Mouse (Mus musculus): ENCODE measurements around the gene Crls1.

The Crls1 gene

DNA sequence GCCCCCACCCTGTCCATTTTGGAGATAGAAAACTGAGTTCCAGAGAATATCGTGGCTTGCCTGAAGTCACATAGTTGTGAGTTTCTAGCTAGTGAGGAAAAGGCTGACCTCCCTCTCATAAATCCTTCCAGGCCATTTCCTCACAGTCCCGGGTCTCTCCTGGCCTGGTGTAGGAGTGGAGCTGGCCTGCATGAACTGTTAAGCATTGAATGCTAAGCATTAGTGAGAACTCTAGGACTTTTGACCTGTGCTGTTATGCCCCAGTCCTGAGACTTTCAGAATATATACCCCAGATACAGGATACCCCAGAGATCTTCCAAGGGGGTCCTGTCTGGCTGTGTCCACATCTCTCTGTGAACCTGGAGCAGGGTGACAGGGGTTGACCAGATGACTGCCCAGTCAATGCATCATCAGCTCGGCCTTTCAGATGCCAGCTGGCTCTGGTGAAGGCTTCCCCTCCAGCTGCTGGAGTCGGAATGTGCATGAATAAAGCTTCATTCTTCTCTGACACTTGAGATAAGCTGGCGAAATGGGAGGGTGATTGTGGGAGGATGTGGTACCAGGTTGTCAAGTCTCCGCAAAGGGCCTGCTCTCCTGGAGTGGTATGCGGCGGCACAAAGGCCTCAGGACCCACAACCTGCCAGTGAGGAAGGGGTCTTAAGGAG lies 38.0 kb downstream of the Crls1 start:
- DNase-seq (ENCODE audit: low spot score in 2 of 2): no peak

DNA sequence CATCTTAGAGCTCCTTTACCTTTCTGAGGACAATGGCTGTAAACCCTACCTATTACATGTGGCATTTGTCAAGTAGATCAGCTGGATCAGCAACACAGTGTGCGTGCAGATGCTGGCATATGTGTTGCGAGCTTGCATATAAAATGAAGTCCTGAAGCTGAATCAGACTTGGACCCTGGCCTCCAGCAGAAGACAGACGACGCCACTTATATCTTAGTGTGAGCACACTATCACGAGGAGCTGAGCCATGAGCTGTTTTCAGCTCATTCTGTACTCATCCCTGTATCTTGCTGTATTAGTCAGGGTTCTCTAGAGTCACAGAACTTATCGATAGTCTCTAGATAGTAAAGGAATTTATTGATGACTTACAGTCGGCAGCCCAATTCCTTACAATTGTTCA lies 38.8 kb downstream of the Crls1 start:
- DNase-seq (ENCODE audit: low spot score in 2 of 2): no peak

GRCm38 (mm10) chr2:132893826-132894225 lies 47.4 kb downstream of the Crls1 start:
- DNase-seq (ENCODE audit: low spot score in 2 of 2): no peak

GRCm38 (mm10) chr2:132898211-132898610 lies 51.7 kb downstream of the Crls1 start:
- DNase-seq (ENCODE audit: low spot score in 2 of 2): no peak

GRCm38 (mm10) chr2:132900596-132900995 lies 54.1 kb downstream of the Crls1 start:
- no peak for DNase-seq (ENCODE audit: low spot score in 2 of 2)

DNA sequence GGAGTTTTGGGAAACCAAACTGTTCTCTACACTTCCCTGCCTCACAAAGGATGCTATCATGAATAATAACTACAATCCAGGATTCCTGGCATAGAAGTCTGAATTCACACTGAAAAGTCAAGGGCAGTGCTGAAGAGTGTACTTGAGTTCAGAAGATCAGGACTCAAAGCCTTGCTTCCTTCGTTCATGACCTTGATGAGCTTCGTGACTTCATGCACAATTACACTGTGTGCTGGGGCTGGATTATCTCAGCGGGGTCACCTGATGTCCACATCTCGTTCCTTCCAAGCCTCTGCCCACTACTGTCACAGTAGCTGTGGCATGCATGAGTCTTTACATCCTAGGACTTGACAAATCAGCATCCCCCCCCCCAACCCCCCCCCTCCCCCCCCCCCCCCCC lies 55.2 kb downstream of the Crls1 start:
- no peak for DNase-seq (ENCODE audit: low spot score in 2 of 2)

- no peak for DNase-seq (ENCODE audit: low spot score in 2 of 2)
Measured at GRCm38 (mm10) chr2:132902056-132902455, 55.6 kb downstream of the Crls1 start.

- DNase-seq (ENCODE audit: low spot score in 2 of 2): peak in 1 of 2 experiments; percentile 23
Measured at GRCm38 (mm10) chr2:132903498-132903897, 57.0 kb downstream of the Crls1 start.

DNA sequence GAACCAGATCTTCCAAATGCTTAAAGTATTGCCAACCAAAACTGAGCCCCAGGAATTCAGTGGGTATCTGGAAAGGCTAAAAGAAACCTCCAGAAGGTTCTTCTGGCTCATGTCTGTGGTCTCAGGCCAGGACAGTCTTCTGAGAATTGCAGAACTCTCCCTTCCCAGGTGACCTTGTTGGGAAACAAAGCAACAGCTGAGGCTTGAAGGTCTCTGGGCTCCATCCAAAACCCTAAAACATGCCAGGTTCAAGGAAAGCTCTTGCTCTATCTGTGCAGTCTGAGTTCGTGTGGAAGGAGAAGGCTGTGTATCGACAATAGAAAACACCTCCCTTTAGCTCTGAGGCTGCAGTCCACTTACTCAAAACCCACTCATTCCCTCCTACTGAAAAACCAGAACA lies 58.5 kb downstream of the Crls1 start:
- no peak for DNase-seq (ENCODE audit: low spot score in 2 of 2)

DNA sequence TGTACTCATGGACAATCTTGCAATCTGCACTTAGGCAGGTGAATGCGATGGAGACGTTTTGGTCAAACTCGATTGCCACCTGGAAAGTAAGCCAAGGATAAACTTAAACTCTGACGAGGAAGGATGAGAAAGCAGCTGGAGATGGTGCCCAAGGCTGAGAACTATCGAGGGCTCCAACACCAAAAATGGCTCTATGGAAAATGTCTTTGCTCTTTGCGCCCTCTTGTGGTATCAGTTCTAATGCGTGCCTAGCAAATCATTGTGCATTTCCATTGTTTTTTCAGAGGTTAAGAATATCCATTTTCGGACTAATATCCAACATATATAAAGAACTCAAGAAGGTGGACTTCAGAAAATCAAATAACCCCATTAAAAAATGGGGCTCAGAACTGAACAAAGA lies 60.3 kb downstream of the Crls1 start:
- no peak for DNase-seq (ENCODE audit: low spot score in 2 of 2)

- no peak for DNase-seq (ENCODE audit: low spot score in 2 of 2)
Measured at GRCm38 (mm10) chr2:132914785-132915184, 68.3 kb downstream of the Crls1 start.

Measured in frontal cortex, postnatal 10 days (tissue).